Mouse (Mus musculus) stomach, postnatal 0 days (tissue): ENCODE measurements at regions not wholly inside any gene's neighbourhood (a gene's known extent, or its start where the extent isn't known, plus 50 kb on each side); places are given as distances from the start of the nearest gene placed in this dataset.

Experiments used
- CTCF ChIP-seq: IDR thresholded peaks from 2 replicates; pipeline ENCODE4 v1.5.1; 2016; ENCODE audit warnings: antibody characterized with exemption, low read depth, mild to moderate bottlenecking, moderate library complexity
- EP300 ChIP-seq: optimal IDR thresholded peaks from 2 replicates; pipeline ENCODE3; 2016; ENCODE audit warnings: antibody characterized with exemption

DNA sequence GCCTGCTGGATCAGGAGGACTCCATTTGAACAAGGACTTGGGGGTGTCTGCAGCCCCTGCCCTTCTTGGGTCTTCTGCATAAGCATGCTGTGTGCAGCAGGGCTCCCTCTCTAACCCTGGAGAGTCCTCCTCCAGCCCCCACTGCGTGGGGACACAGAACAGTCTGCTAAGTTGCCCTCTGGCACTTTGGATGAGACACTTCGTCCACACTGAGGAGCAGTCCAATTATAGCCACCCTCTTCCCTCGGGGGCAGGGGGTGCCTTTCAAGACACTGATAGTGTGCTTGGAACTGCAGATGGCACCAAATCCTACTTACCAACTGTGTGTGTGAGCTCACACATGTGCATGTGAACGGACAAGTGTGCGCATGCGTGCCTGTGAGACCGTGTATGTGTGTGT lies 65.9 kb upstream of the Slc45a1 start:
- no peak for TF ChIP-seq CTCF
- TF ChIP-seq EP300, result no peak
